Mouse (Mus musculus): ENCODE results near the gene Slc6a19.
"Not testable (repeated sequence)": the region's sequence is repeated elsewhere in the genome, so short reads cannot be mapped to it uniquely, and the experiment has no call there.

Slc6a19 gene

DNA sequence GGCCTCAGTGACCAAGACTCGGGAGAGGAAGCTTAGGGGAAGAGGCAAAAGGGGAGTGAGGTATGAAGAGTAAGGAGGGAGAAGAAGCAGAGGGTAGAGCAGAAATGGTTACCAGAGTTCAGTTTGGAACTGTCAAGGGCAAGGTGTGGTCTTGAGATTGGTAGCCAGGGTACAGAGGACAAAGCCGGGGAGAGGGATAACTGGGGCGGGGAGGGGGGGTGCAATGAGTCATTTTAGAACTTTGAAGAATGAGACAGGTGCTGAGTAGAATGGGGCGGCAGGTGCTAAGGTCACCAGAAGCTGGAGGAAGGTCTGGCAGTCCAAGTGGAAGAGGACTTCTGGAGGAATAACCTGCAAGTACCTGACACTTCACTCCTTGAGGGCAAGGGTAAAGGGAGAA lies 8.5 kb upstream of the Slc6a19 start:
- no peak for DNase-seq (ENCODE audit: low read depth, low spot score)

DNA sequence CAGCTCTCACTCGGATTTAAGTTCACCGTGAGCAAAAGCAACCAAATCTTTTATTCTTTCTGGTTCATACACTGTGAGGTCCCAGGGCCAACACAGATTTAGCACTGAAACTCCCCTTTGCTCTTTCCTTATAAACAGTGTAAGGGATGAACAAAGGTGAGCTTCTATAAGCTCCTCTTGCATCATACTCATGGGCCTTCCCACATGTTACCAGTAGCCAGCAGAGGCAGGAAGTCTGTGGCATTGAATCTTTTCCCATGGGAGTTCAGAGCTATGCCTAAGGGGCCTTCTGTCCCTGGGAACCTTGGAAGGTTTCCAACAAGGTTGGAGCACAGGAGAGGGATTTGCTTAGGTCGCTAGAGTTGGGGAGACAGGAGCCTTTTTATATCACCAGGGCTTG lies 7.6 kb upstream of the Slc6a19 start:
- no peak for DNase-seq (ENCODE audit: low read depth, low spot score)

DNA sequence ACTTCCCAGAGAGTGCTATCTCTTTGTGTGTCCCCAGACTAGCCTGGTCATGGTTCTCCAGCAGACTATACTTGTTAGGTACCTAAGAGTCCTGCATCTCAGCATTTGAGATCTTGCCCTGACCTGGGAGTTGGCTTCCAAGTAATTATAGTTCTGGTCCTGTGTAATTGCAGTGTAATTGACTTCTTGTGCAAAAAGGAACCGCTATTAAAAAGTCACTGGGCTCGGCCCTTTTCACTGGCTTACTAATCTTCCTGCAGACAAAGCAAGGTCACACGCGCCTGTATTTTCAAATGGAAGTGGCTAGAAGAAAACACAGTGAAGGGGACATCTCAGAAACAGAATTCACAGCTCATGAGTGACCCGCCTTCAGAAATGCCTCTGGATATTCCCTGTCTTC lies 7.1 kb upstream of the Slc6a19 start:
- DNase-seq (ENCODE audit: low read depth, low spot score), result no peak

DNA sequence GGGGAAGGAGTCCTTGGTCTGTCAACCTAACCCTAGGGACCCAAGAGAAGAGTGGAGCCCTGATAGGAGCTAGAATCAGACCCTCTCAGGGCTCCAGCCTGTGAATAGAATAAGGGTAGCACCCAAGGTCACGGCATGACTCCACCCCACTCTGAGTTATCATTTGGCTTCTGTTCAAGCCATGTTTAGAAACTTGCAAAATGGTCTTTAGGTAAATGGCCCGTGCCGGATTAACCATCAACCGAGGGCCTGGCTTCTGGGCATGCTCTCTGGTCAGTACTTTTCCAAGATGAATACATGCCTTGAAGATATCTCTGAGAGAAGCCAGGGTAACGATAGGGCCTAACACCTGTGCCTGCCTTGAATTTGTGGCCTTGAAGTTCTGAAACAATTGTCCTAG lies 6.6 kb upstream of the Slc6a19 start:
- no peak for DNase-seq (ENCODE audit: low read depth, low spot score)

DNA sequence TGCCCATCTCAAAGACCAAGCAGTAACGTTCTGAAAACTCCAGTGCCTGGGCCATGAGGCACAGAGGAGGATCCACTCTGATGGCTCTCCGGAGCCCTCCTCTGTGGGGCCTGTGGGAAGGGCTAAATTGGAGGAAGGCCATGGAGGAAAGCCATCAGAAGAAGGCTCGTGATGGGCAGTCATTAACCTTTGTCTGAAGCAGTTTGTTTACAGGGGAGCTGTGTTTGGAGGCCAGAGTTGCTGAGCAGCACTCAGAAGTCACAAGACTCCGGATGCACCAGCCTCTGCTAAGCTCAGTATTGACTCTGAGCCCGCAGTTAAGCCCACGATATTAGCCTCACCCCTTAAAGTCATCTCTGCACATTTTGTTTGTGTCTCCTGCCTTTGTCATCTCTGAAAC lies 4.8 kb upstream of the Slc6a19 start:
- no peak for DNase-seq (ENCODE audit: low read depth, low spot score)

DNA sequence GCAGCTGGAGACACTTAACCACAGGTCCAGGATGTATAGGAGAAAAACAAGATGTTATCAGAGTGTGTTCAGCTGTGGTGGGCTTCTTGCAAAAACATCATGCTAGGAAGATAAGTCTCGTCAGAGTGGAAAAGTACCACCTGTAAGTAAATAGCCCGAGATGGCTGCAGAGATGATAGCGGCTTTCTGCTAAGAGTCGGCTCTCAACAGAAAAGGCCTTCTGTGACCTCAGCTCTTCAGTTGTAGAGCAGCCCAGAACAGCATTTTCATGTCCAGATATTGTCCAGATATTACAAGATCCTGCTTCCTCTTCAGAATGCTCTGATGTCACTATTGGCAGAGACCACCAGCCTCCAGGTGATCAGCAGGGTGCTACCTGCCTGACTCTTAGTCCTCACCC lies 1.2 kb downstream of the Slc6a19 start:
- not testable (repeated sequence) for DNase-seq (ENCODE audit: low read depth, low spot score)

DNA sequence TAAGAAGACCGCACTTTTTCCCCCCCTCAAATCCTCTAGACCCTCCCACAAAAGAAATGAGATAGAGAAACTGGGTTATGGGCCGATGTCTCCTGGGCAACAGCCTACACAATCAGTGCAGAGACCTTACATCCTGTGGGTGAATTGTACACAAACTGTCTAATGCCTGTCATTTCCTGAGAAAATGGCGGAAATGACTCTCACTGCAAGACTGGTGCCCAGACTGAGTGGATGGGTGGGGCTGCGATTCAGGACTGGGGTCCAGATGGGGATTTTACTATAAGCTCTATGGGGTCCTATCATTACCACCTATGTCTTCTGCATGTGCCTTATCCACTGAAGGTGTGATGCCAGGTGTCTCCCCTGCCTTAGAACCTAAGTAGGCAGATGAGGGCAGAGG lies 1.9 kb downstream of the Slc6a19 start:
- DNase-seq (ENCODE audit: low read depth, low spot score), result no peak

DNA sequence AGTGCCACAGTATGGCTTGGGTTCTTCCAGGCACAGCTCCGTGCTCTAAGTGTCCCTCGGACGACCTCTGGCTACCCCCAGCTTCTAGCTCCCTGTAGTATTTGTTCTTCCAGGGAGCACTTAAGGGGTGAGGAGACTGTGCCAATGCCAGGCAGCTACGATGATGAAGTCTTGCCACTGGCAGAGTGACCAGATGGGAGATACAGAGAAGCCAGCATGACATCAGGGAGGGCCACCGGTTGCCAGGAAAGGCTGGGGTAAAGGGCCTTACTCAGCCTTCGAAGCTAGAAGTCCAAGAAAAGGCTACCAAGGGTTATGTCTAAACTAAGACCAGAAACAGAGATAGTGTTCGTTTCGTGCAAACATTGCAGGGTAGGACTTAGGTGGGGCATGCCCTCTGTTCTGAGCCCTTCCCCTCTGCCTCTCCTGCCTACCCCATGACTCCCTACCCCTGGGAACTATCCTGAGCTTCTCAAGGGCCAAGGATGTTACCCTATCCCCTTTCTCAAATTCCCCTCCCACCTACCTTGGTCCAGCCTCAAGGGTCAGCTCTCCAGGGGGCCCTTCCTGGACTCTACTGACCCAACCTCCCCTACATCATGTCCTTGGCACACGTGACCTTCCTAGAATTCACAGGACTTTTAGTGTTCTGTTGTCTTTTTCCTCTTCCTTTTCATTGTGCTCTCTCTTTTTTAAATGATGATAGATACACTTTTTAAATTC lies 3.3 kb downstream of the Slc6a19 start:
- no peak for DNase-seq (ENCODE audit: low read depth, low spot score)

DNA sequence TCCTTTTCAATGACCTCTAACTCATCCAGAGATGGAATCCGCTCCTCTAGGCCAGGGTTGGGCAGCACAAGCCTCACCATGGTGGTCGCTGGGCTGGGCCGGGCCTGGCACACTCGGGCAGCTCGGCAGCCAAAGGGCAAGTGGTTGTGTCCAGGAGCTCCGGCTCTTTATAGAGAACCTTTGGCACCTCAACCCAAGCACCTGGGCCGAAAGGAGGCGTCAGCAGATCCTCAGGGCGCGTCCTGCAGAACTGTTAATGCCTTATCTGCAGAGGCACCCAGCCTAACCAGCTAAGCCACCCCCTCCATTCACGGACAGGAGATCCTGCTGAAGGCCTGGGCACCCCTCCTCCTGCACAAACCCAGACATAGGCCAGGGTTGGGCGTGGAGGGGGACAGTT lies 4.1 kb downstream of the Slc6a19 start:
- no peak for DNase-seq (ENCODE audit: low read depth, low spot score)

DNA sequence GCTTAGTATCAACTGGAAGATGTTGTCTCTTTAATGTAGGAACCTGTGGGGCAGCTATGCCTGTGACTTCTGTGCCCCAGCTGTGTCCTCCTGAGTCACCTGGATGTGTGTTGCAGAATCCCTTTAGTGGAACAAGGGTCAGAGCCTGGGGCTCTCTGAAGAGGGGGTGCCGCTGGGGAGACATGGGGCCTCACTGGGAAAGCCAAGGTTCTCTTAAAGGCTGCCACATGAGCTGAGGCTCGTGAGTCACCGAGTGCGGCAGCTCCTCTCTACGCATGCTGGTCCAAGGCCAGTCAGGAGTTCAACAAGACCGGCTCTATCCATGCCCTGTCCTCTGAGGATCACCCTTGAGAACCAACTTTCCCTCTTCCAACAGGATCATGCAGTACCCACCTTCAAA lies 5.0 kb downstream of the Slc6a19 start:
- DNase-seq (ENCODE audit: low read depth, low spot score), result no peak

DNA sequence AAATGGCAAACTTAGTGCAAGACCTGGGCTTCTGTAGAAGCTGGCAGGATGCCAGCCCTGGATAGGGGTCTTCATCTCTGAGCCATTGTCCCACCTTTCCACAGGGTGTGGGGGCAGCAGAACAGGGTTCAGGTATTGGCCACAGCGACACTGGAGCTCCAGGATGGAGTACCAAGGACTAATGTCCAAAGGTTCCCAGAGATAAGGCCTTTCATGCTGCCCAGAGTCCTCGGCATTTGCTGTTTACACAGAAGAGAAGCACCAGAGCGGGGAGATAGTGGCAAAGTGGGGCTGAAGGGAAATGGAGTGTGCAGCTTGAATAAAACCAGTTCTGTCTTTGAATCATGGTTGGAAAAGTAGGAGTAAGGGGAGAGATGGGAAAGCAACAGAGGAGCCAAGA lies 8.1 kb downstream of the Slc6a19 start:
- no peak for DNase-seq (ENCODE audit: low read depth, low spot score)

DNA sequence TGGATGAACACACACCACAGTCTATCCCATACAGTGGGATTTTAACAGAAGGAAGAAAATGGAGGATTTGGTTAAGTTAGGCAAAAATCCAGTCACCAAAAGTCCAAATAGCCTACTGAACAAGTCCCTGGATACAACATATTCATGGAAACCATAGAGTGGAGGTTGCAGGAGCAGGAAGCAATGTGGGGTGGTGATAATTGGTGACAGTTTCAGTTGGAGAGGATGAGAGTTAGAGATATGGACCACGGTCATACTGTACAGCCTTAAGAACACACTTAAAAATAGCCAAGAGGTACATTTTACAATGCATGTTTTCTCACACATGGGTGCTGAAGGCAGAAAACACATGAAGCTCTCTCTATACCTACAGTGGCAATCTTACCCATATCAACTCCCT lies 9.7 kb downstream of the Slc6a19 start:
- no peak for DNase-seq (ENCODE audit: low read depth, low spot score)

DNA sequence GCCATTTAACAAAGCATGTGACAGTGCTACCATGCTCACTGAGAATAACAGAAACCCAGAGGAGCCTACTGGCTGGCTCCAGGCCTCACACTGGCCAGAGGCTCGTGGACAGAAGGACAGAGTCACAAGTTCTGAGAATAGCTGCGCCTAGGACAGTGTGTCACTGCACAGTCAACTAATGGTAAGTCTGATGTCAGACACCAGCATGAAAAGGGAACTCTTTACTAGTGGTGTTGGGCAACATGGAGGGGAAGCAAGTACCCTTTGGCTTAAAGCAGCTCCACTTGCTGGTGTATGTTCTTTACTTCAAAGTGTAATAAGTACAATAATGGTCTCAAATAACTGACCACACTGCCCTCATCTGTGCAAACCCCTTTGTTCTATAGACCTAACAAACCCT lies 11.3 kb downstream of the Slc6a19 start:
- DNase-seq (ENCODE audit: low read depth, low spot score), result no peak

DNA sequence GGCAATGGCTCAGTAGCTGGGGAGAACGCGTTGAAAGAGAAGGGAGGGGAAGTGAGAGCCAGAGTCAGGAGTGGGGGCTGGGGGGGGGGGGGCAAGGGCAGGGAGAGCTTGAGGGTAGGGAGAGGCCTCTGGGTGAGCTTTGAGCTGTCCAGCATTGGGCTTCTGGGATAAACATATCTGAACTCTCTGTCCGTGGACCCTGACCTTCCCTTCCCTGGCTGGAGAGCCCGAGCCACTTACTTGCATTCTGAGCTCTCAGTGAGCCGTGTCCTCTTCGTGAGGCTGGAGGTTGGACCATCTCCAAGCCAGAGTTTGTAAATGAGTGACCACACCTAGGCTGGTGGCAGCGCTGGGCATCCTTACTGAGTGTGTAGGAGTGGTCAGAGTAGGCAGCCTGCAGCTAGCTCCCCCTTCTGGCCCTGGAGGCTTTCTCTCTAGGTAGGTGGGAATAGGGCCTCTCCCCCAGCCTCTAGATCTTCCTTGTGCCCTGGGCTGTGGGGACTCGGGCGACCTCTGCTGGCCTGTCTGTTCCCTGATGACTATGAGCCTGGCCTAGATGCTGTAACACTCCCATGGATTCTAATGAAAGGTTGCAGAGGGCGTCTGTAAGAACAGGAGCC lies 12.3 kb downstream of the Slc6a19 start:
- DNase-seq (ENCODE audit: low read depth, low spot score), result no peak

DNA sequence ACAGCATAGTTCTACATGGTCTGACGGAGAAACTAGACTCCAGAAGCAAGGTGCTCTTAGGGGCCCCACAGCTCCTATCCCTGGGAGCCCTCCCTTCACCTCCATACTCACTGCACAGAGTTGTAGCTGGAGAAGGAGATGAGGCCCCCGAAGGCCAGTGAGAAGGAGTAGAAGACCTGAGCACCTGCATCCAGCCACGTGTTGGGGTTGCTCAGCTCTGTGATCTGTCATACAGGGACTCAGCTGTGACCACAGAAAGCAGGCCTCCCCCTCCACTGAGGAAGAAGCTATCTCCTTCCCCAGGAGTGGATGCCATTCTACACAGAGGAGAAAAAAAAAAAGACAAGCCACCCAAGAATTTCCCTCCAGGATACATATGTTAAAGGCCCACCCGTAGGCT lies 15.7 kb downstream of the Slc6a19 start:
- DNase-seq (ENCODE audit: low read depth, low spot score), result no peak

DNA sequence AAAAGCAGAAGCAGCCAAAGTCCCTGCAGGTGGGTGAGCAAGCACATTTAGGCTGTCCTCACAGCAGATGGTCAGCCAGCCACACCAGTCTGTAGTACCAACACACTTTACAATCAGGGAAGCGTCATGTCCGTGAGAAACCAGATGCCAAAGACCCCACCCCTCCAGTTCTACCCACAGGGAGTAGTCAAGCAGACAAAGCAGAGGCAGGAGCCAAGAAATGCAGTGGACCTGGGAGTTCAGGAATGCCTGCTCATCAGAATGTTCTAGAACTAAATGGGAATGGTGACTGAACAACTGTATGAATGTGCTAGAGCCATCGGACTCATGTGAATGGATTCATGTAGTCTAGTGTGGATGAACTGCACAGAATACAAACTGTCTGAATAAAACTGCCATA lies 17.1 kb downstream of the Slc6a19 start:
- no peak for DNase-seq (ENCODE audit: low read depth, low spot score)

DNA sequence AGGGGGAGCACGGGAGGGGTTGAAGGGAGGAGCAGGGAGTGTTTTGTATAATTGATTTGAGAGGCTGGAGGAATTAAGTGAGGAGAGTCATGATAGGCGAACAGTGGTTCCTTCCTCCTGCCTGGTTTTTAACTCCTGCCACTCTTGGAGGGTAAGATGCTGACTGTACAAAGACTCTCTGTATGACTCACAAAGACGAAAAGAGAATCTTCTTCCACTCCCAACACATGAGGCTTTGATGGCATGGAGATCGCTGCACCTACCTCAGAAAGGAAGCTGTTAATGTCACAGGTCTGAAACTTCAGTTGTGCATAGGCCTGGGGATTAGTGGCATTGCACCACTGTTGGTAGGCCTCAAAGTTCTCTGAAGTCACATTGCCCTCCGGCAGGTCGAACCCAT lies 19.2 kb downstream of the Slc6a19 start:
- DNase-seq (ENCODE audit: low read depth, low spot score), result no peak

DNA sequence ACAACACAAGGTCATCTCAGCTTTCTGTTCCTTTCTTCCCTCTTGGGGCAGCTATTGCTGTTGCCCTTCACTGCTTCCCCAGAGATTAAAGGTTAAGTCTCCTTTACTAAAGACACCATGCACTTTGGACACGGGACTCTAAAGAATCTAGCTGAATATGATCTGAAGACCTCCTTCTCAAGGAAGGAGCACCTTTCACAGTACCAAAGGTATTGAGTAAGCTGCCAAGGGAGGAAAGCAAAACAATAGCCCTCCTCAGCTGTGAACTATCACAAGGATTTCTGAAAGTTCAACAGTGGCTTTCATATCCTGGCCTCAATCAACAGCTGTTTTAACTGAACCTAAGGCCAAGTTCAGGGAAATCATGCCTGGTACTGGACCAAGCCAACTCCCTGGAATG lies 20.3 kb downstream of the Slc6a19 start:
- DNase-seq (ENCODE audit: low read depth, low spot score), result no peak

DNA sequence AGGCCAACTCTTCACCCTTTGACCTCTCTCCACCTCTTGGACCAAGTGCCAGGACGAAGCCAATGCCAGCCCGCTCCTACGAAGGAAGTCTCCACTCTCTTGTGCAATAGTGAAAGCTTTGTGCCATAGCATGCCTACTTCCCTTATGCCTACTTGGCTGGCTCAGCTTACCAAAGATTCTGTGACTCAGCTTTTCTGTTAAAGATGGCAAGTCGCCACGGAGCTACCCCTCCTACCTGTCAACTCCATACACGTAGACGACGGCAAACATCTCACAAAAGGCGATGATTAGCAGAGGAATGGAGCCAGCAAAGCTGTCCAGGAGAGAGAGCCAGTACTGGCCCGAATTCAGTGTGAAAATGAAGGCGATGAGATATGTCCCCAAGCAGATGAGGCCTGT lies 21.0 kb downstream of the Slc6a19 start:
- peak; percentile 41 for DNase-seq (ENCODE audit: low read depth, low spot score)

DNA sequence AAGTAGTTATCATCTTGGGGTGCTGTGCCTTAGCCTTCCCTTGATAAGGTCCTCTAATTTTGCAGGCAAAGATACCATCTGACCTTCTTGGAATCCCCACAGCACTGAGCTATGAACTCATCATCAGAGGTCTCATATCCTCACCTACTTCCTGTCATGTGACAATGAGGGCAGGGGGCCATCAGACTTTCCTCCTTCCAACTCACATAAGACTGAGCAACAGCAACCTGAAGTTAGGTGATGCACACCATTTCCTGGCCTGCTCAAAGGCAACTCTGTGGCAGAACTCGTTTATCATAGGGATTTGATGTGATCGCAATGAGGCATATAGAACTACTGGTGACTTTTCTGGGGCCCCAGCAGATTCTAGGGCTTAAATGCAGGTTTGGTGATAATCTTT lies 22.4 kb downstream of the Slc6a19 start:
- no peak for DNase-seq (ENCODE audit: low read depth, low spot score)

DNA sequence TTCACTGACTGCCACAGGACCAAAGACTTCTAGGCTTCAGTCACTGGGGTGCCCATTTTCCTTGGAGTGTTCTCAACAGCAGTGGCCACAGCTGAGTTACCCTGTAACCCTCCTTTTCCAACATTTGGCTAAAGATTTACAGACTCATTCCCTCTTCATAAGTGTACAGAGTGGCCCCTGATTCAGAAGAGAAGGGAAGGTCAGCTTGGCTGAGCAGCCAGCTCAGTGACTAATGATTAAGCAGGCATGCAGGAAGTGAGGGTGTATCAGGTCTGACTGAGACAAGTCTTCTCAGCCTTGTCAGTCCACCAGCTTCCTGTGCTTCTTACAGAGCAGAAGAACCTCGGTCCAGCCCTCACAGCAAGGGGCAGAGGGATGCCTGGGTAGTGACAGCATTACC lies 24.3 kb downstream of the Slc6a19 start:
- no peak for DNase-seq (ENCODE audit: low read depth, low spot score)

DNA sequence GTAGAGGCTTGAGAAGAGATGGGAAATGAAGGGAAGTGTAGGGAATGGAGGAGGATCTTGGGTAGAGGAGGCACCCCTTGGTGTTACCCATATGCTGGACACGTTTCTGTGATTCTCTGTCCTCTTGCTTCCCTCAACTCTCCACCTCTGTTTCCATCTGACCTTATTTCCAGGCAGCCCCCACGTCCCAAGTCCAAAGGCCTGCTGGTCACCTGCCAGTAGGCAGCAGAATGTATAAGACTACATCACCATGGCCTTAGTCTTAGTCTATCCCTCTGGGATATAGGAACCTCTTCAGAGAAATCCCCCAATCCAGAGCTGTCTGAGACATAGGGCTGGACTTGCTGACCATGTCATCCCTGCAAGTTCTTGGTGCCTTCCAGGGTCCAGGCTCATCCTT lies 25.4 kb downstream of the Slc6a19 start:
- DNase-seq (ENCODE audit: low read depth, low spot score), result no peak

DNA sequence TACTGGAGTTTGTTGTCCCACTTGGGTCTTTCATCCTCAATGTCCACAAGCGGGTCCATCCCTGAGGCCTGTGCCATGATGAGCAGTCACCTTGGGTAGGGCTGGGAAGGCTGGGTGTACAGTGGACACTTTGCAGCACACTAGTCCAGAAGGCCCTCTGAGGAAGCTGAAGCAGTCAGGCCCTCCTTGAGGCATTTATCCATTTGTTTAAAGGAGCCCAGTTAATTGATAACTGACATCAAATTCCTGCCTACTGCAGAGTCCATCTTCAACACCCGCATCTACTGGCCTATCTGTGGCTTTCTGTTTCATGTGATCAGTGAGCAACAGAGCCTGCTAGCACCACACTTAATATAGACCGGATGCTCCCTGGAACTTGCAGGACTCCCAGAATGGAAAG lies 26.8 kb downstream of the Slc6a19 start, which contains the start of gene Slc6a18:
Gene Slc6a18 (minus strand): TSS at position 171 of the 400 bp plus-strand sequence.
- no peak for DNase-seq (ENCODE audit: low read depth, low spot score)

DNA sequence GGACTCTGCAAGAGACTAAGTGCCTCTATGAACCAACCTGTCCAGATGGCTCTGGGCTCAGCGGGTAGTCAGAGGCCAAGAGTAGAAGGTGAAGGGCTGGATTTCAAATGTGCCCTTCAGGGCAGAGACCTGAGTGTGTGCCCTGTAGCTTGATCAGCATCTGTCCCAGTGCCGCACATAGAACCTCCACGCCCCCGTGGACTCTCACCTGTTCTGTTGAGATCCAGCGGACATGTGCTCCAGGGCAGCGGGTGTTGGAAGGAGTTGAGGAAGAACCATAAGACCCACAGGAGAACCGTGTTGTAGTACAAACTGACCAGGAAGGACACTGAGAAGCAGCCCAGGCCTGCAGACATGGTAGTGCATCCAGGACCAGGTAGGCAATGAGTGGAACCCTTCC lies 29.5 kb downstream of the Slc6a19 start:
- no peak for DNase-seq (ENCODE audit: low read depth, low spot score)

Measured in telencephalon, adult 2 months (tissue).